Mouse (Mus musculus): ENCODE results near the gene Nectin1.

Nectin1 gene

GRCm38 (mm10) chr9:43807565-43807964, 63.8 kb downstream of the Nectin1 start:
- no peak for DNase-seq (ENCODE audit: low spot score)

GRCm38 (mm10) chr9:43808099-43808498, 64.3 kb downstream of the Nectin1 start:
- no peak for DNase-seq (ENCODE audit: low spot score)

- DNase-seq (ENCODE audit: low spot score): no peak
These were observed 64.8 kb downstream of the Nectin1 start for GRCm38 (mm10) chr9:43808546-43808945.

- no peak for DNase-seq (ENCODE audit: low spot score)
These were observed 69.4 kb downstream of the Nectin1 start for GRCm38 (mm10) chr9:43813156-43813555.

GRCm38 (mm10) chr9:43822206-43822605, 78.4 kb downstream of the Nectin1 start:
- DNase-seq (ENCODE audit: low spot score): no peak

- no peak for DNase-seq (ENCODE audit: low spot score)
These were observed 81.4 kb downstream of the Nectin1 start for GRCm38 (mm10) chr9:43825178-43825577.

GRCm38 (mm10) chr9:43826558-43827253, 82.9 kb downstream of the Nectin1 start:
- DNase-seq (ENCODE audit: low spot score): no peak

- DNase-seq (ENCODE audit: low spot score): no peak
These were observed 83.8 kb downstream of the Nectin1 start for GRCm38 (mm10) chr9:43827593-43827992.

- no peak for DNase-seq (ENCODE audit: low spot score)
These were observed 85.2 kb downstream of the Nectin1 start for GRCm38 (mm10) chr9:43828960-43829359.

GRCm38 (mm10) chr9:43833232-43833631, 89.4 kb downstream of the Nectin1 start:
- DNase-seq (ENCODE audit: low spot score): no peak

- no peak for DNase-seq (ENCODE audit: low spot score)
These were observed 90.5 kb downstream of the Nectin1 start for GRCm38 (mm10) chr9:43834283-43834682.

GRCm38 (mm10) chr9:43838561-43838960, 94.8 kb downstream of the Nectin1 start:
- DNase-seq (ENCODE audit: low spot score): no peak

GRCm38 (mm10) chr9:43842921-43843577, 99.3 kb downstream of the Nectin1 start:
- DNase-seq (ENCODE audit: low spot score): no peak

GRCm38 (mm10) chr9:43843711-43844127, 99.9 kb downstream of the Nectin1 start:
- DNase-seq (ENCODE audit: low spot score): no peak

GRCm38 (mm10) chr9:43845660-43846455, 102.1 kb downstream of the Nectin1 start:
- peak; percentile 30 for DNase-seq (ENCODE audit: low spot score)

GRCm38 (mm10) chr9:43847861-43848260, 104.1 kb downstream of the Nectin1 start:
- peak; percentile 39 for DNase-seq (ENCODE audit: low spot score)

GRCm38 (mm10) chr9:43850281-43850680, 106.5 kb downstream of the Nectin1 start:
- DNase-seq (ENCODE audit: low spot score): no peak

- DNase-seq (ENCODE audit: low spot score): no peak
These were observed 107.4 kb downstream of the Nectin1 start for GRCm38 (mm10) chr9:43851154-43851553.

GRCm38 (mm10) chr9:43855887-43856286, 112.1 kb downstream of the Nectin1 start:
- DNase-seq (ENCODE audit: low spot score): no peak

Data from left cerebral cortex, adult 11 months (tissue).